Comparison of ENCODE assay signal across 28 mouse cellular contexts in genomic region chr11:32407863-32408262, GRCm38 (mm10). TPM values are rescaled to one million over a fixed set of nuclear protein-coding genes. Genes with fewer than 3 reads are reported as not detected.
DNase-seq lines count a peak whose midpoint lies in the region; ATAC-seq and TF ChIP-seq lines count a peak whose summit lies in the region.
"Had no signal": no experiment of that assay in that cellular context is flagged by ENCODE, and none has a peak within 500 bp of the region (broad histone marks: within the 10 kb centered on the region; RNA-seq: fewer than 3 reads in every experiment).

No protein-coding gene starts in this region.

- no peak overlapping the region for H3K4me3 ChIP-seq in lung, postnatal 0 days (ENCODE audit: low read depth, low read length)
- no peak overlapping the region for H3K4me3 ChIP-seq in midbrain, postnatal 0 days (ENCODE audit: low read depth, low read length)
- H3K4me3 ChIP-seq: embryonic facial prominence, embryonic 13.5 days; erythroblast, embryonic 14.5 days; heart, embryonic 13.5 days; layer of hippocampus, adult 2 months; left cerebral cortex, adult 2 months; limb, embryonic 13.5 days; liver, embryonic 13.5 days; neural tube, embryonic 15.5 days had no signal

- WGBS in lung, postnatal 0 days = 33% methylated on average over 3 of the region's 3 CpGs
- 73% methylated on average over 3 of the region's 3 CpGs for WGBS in midbrain, postnatal 0 days

- H3K4me2 ChIP-seq in lung, postnatal 0 days (replicated peaks; ENCODE audit: low read depth, low read length) = no peak overlapping the region
- no peak overlapping the region for H3K4me2 ChIP-seq in midbrain, postnatal 0 days (ENCODE audit: low read depth, low read length, poor library complexity, severe bottlenecking)
- H3K4me2 ChIP-seq: embryonic facial prominence, embryonic 13.5 days; heart, embryonic 13.5 days; hindbrain, embryonic 14.5 days; limb, embryonic 13.5 days; liver, embryonic 13.5 days; neural tube, embryonic 15.5 days had no signal

- no peaks in the 10 kb centered on the region for H3K36me3 ChIP-seq in lung, postnatal 0 days (ENCODE audit: insufficient read depth, low read length)
- peaks cover 31% of the 10 kb centered on the region for H3K36me3 ChIP-seq in midbrain, postnatal 0 days (ENCODE audit: insufficient read depth, low read length)
- H3K36me3 ChIP-seq: liver, embryonic 13.5 days had no signal

- peak; percentile 8 for DNase-seq in kidney, postnatal 14 days
- DNase-seq in kidney, postnatal 25 days = no peak
- DNase-seq in lung, postnatal 0 days (ENCODE audit: low spot score) = peak; percentile 58
- no peak for DNase-seq in lung, postnatal 10 days
- DNase-seq in midbrain, postnatal 0 days (ENCODE audit: low spot score) = no peak
- DNase-seq: adrenal gland, postnatal 14 days; cerebellum, adult 11-12 months; cerebellum, adult 9-11 months; heart, postnatal 4 days; kidney, postnatal 36 days; liver, embryonic 13.5 days; midbrain, embryonic 14.5 days; spleen, adult 18-20 months; thymus, adult 18-20 months; thymus, postnatal 36 days had no signal

- H3K27me3 ChIP-seq in lung, postnatal 0 days (replicated peaks; ENCODE audit: insufficient read depth, low read length) = no peaks in the 10 kb centered on the region
- no peaks in the 10 kb centered on the region for H3K27me3 ChIP-seq in midbrain, postnatal 0 days (ENCODE audit: insufficient read depth, low read length)
- H3K27me3 ChIP-seq: embryonic facial prominence, embryonic 13.5 days; heart, embryonic 13.5 days; limb, embryonic 13.5 days; liver, embryonic 13.5 days; neural tube, embryonic 15.5 days had no signal

- ATAC-seq in lung, postnatal 0 days = peak; percentile 65
- peak; percentile 38 to 51; a peak in 3 of 4 replicates for ATAC-seq in hematopoietic stem cell, adult 5-6 weeks (replicated peaks in 1 of 2; ENCODE audit: insufficient read depth in 1 of 2, low FRiP score in 2 of 2, low TSS enrichment in 1 of 2, low read depth in 1 of 2, poor library complexity in 2 of 2, severe bottlenecking in 2 of 2)
- no peak for ATAC-seq in midbrain, postnatal 0 days (ENCODE audit: low FRiP score)
- no peak for ATAC-seq in erythroblast, adult 5-6 weeks (replicated peaks; ENCODE audit: low FRiP score, poor library complexity, severe bottlenecking)
- ATAC-seq: CD4-positive, CD25-positive, alpha-beta regulatory T cell, adult 4 months; forebrain, embryonic 16.5 days; intestine, postnatal 0 days had no signal

- no peak for TF ChIP-seq CTCF in lung, postnatal 0 days (IDR thresholded peaks at IDR 0.05)
- no peak for TF ChIP-seq CTCF in midbrain, postnatal 0 days (IDR thresholded peaks at IDR 0.05)

- H3K27ac ChIP-seq in lung, postnatal 0 days (ENCODE audit: low read length) = no peak overlapping the region
- no peak overlapping the region for H3K27ac ChIP-seq in midbrain, postnatal 0 days (ENCODE audit: low read depth, low read length)
- H3K27ac ChIP-seq: embryonic facial prominence, embryonic 13.5 days; heart, embryonic 13.5 days; hindbrain, embryonic 14.5 days; layer of hippocampus, adult 2 months; left cerebral cortex, adult 2 months; limb, embryonic 13.5 days; liver, embryonic 13.5 days; neural tube, embryonic 15.5 days had no signal

- peaks cover 6% of the 10 kb centered on the region; the same call in 1 of the 2 replicates for H3K4me1 ChIP-seq in lung, postnatal 0 days (ENCODE audit: insufficient read depth, low read depth, low read length)
- no peaks in the 10 kb centered on the region for H3K4me1 ChIP-seq in midbrain, postnatal 0 days (ENCODE audit: insufficient read depth, low read length)
- H3K4me1 ChIP-seq: liver, embryonic 13.5 days had no signal

- TF ChIP-seq EP300 in lung, postnatal 0 days (IDR thresholded peaks at IDR 0.05) = peak; percentile 26; the same call in 1 of the 2 replicates

- H3K9me3 ChIP-seq in lung, postnatal 0 days (ENCODE audit: low read length) = no peaks in the 10 kb centered on the region
- no peaks in the 10 kb centered on the region for H3K9me3 ChIP-seq in midbrain, postnatal 0 days (ENCODE audit: low read length)
- H3K9me3 ChIP-seq: embryonic facial prominence, embryonic 13.5 days; heart, embryonic 13.5 days; limb, embryonic 13.5 days; liver, embryonic 13.5 days; neural tube, embryonic 15.5 days had no signal

- H3K9ac ChIP-seq in lung, postnatal 0 days (replicated peaks; ENCODE audit: low read depth) = no peak overlapping the region
- no peak overlapping the region for H3K9ac ChIP-seq in midbrain, postnatal 0 days (replicated peaks; ENCODE audit: low read length, poor library complexity, severe bottlenecking)
- H3K9ac ChIP-seq: embryonic facial prominence, embryonic 13.5 days; heart, embryonic 13.5 days; hindbrain, embryonic 14.5 days; limb, embryonic 13.5 days; liver, embryonic 13.5 days; neural tube, embryonic 15.5 days had no signal

RNA-seq across cellular contexts. Expression of gene Ubtd2, which starts 47.3 kb away (rescaled TPM):
- polyA plus RNA-seq in lung, postnatal 0 days (2015; fragmentation: Nextera tagmentation; extraction: Ambion mirVana) = 23.7 and 25.1 TPM in 2 replicates
- total RNA-seq in hematopoietic stem cell, adult 5-6 weeks (2017) = 4.7 and 10.4 TPM in 2 replicates
- total RNA-seq in midbrain, postnatal 0 days (2014; rRNA removed) = 57.5 and 61.1 TPM in 2 replicates
- polyA plus RNA-seq in midbrain, postnatal 0 days (2015; fragmentation: Nextera tagmentation; extraction: Ambion mirVana) = 28.5 and 32.4 TPM in 2 replicates
- total RNA-seq in erythroblast, adult 5-6 weeks (2015; ENCODE audit: low replicate concordance) = 0.58 and 1.3 TPM in 2 replicates
- total RNA-seq in erythroblast, adult 5-6 weeks (2017; ENCODE audit: low replicate concordance) = not detected in 2 replicates

Comparison
In these comparisons a context has a peak if more than half of its experiments do, and no peak if none do; other contexts are left out.
1. DNase-seq: peak in kidney, postnatal 14 days (single experiment) and lung, postnatal 0 days (single experiment); none in kidney, postnatal 25 days (0 of 2), lung, postnatal 10 days (single experiment) and midbrain, postnatal 0 days (single experiment).
2. ATAC-seq: peak in lung, postnatal 0 days (single experiment) and hematopoietic stem cell, adult 5-6 weeks (2 of 2); none in midbrain, postnatal 0 days (single experiment) and erythroblast, adult 5-6 weeks (single experiment).